Mouse (Mus musculus): ENCODE data around the gene Gli2.

DNA sequence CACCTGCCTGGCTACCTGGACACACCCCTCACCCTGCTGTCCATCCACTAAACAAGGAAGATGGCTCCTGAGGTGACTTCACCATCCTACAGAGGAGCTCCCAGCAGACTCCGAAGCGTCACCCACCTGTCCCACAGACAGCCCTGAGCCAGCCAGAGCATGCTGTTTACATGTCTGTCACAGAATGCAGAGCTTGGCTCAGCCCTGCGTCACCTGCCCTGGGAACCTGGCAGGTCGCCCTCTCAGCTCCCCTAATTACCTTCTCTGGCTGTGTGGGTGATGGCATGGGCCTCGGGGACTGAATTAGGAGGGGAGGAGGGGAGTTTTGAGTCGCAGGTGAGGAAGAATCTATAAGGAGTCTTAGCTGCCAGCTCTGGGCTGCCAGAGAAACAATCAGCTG lies 38.3 kb downstream of the Gli2 start:
- TF ChIP-seq POLR2A (IDR thresholded peaks at IDR 0.05; ENCODE audit: control insufficient read depth, low read depth, low read length) = no peak
- TF ChIP-seq CTCF (IDR thresholded peaks at IDR 0.05; ENCODE audit: control insufficient read depth, insufficient read depth, insufficient replicate concordance, low read depth, low read length) = no peak

All from testis, adult 2 months (tissue).